Mouse (Mus musculus) embryonic facial prominence, embryonic 11.5 days (tissue): ENCODE measurements around the gene Cxadr. TPM values are rescaled to one million over a fixed set of nuclear protein-coding genes. Genes with fewer than 3 reads are reported as not detected.

ENCODE experiments used
- ATAC-seq: fragments of 200-750 bp; cut with Nextera tagmentation; replicated peaks from 2 replicates; pipeline ENCODE4 v1.8.0; 2017; ENCODE audit warnings: low read depth; ENCODE audit not compliant: insufficient number of reproducible peaks, low FRiP score, low TSS enrichment
- DNase-seq: peaks from one replicate; pipeline ENCODE4 v3.0.0-alpha.2; 2015; ENCODE audit warnings: low spot score
- H3K27ac ChIP-seq: fragments of 300-500 bp; sonication (generic); replicated peaks from 2 replicates; pipeline ENCODE4 v1.5.1; 2014; ENCODE audit warnings: mild to moderate bottlenecking, low read depth, low read length, control low read depth
- H3K27me3 ChIP-seq: fragments of 300-500 bp; sonication (generic); 2 replicates; pipeline ENCODE4 v1.6.1; 2014; ENCODE audit warnings: mild to moderate bottlenecking, low read length, moderate library complexity, mixed read lengths; ENCODE audit not compliant: control insufficient read depth, insufficient read depth
- H3K36me3 ChIP-seq: fragments of 300-500 bp; sonication (generic); replicated peaks from 2 replicates; pipeline ENCODE4 v1.6.1; 2014; ENCODE audit warnings: low read depth, mild to moderate bottlenecking, low read length, moderate library complexity, mixed read lengths; ENCODE audit not compliant: control insufficient read depth, insufficient read depth
- H3K4me1 ChIP-seq: fragments of 300-500 bp; sonication (generic); 2 replicates; pipeline ENCODE4 v1.6.1; 2014; ENCODE audit warnings: low read length, mixed read lengths; ENCODE audit not compliant: control insufficient read depth, insufficient read depth
- H3K4me2 ChIP-seq: fragments of 300-500 bp; sonication (generic); 2 replicates; pipeline ENCODE4 v1.6.1; 2014; ENCODE audit warnings: low read depth, mild to moderate bottlenecking, control low read depth, low read length, moderate library complexity
- H3K4me3 ChIP-seq: fragments of 300-500 bp; sonication (generic); 2 replicates; pipeline ENCODE4 v1.5.1; 2014; ENCODE audit warnings: low read depth, low read length, control low read depth
- H3K9ac ChIP-seq: fragments of 300-500 bp; sonication (generic); replicated peaks from 2 replicates; pipeline ENCODE4 v1.6.1; 2014; ENCODE audit warnings: mild to moderate bottlenecking, control low read depth, low read length
- H3K9me3 ChIP-seq: fragments of 300-500 bp; sonication (generic); replicated peaks from 2 replicates; pipeline ENCODE4 v1.6.1; 2016; ENCODE audit warnings: mild to moderate bottlenecking, low read length, inconsistent platforms, mixed read lengths; ENCODE audit not compliant: control insufficient read depth
- WGBS: fragments of 180-500 bp; shearing (Covaris S2); extraction: QIAGEN DNeasy Blood & Tissue Kit; methylation state at CpG from one replicate; pipeline ENCODE4 v1.1.7; 2014; 5-methylcytosine and 5-hydroxymethylcytosine counted together
- polyA plus RNA-seq: library from polyadenylated mRNA; unstranded; fragments of >200 nt; fragmentation: Nextera tagmentation; extraction: Ambion mirVana; gene quantifications from 2 replicates; pipeline ENCODE4 v1.2.1, GENCODE M21; 2014

Cxadr gene
- polyA plus RNA-seq, 1 experiment from 2014 or later = 38.7 TPM

DNA sequence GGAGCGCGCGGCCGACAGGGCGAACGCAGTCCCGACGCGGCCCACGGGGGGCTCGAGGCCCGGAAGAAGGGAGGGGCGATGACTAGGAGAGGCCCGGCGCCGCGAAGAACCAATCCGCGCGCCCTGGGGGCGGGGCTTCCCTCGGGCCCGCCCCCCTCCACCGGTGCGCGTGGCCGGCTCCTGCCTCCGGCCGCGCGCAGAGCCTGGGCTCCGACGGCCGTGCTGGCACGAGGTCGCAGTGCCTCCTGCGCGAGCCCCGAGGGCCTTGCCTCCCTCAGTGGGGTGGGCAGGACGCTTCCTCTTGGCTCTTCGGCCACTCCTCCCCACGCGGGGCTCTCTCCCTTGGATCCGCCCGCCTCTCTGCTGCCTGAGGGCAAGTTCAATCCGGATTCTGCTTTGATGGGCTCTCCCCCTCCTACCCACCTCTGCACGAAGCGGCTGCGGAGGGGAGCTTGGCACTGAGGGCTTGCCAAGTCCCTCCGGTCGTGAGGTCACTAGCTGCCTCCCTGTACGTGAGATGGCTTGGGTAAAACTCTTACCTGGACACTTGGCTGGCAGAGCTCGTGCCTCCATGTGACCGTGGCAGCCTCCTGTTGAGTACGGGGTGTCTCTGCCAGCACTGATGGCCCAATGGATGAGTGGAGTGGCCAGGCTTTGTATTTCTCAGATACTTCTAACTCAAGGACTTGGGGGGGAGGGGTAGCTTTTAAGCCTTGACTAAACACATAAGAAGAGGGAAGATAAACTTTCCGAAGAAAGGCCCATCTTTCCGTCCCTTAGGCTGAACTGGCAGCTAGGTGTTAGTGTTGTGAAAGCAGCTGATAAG lies 75.7 kb downstream of the Cxadr start, which contains the start of gene Btg3:
Gene Btg3 (minus strand): TSS at position 448 of the 826 bp plus-strand sequence.
- H3K4me3 ChIP-seq = peak within 1 kb of the TSS; percentile 88
- peak within 1 kb of the TSS; percentile 52; the same call in 1 of the 2 replicates for H3K27ac ChIP-seq
- WGBS = 2% methylated on average over 40 of the region's 57 CpGs
- H3K27me3 ChIP-seq = no peaks in the 10 kb centered on the region
- DNase-seq = peak; percentile 97
- no peaks in the 10 kb centered on the region for H3K36me3 ChIP-seq
- peak; percentile 96 for ATAC-seq
- no peaks in the 10 kb centered on the region for H3K9me3 ChIP-seq
- H3K4me2 ChIP-seq = peak within 1 kb of the TSS; percentile 74
- H3K4me1 ChIP-seq = no peaks in the 10 kb centered on the region
- H3K9ac ChIP-seq = peak within 1 kb of the TSS; percentile 94

DNA sequence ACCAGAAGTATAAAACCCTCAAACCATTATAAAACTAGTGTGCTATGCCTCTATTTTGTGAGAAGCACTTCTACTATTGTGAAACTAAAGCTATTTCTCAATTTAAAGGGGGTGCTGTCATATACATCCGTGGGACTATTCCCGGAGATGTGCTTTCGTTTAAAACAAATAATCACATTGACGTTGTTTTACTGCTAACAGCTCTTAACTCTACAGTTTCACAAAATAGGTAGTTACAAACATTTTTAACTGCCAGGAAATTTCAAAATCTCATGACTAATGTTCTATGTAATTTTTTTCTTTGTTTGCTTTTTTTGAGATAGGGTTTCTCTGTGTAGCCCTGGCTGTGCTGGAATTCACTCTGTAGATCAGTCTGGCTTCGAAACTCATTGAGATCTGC lies 77.2 kb downstream of the Cxadr start:
- no peak for DNase-seq
- no peaks in the 10 kb centered on the region for H3K36me3 ChIP-seq
- 88% methylated on average over 5 of the region's 5 CpGs for WGBS

DNA sequence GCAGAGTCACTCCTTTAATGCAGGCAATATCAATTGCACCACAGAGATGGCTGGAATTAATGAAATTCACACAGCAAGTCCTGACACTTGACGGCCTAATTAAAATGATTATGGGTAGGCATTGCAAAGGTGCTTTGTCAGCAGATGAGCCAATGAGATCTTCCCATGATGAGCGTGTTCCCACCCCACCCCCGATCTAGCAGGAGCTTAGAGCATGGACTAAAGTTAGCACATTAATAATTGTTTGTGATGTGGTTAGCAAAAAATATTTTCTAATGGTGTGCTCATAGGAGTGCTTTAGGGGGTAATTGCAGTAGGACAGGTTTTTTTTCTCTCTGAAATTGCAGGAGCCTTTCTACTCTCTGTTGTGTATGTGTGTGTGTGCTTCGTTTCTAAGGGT lies 87.8 kb downstream of the Cxadr start:
- ATAC-seq (no peak), DNase-seq (no peak)
- 78% methylated on average over 4 of the region's 4 CpGs for WGBS
- Histone ChIP-seq H3K36me3 (no peaks in the 10 kb centered on the region), H3K4me3 (no peak overlapping the region), H3K4me2 (no peak overlapping the region), H3K9ac (no peak overlapping the region), H3K4me1 (no peaks in the 10 kb centered on the region), H3K27ac (no peak overlapping the region), H3K9me3 (no peaks in the 10 kb centered on the region), H3K27me3 (no peaks in the 10 kb centered on the region)

More for the DNA sequence above, 77.2 kb downstream of the Cxadr start:
- Histone ChIP-seq H3K27ac (no peak overlapping the region), H3K4me1 (no peaks in the 10 kb centered on the region), H3K27me3 (no peaks in the 10 kb centered on the region), H3K4me2 (no peak overlapping the region), H3K9me3 (no peaks in the 10 kb centered on the region), H3K4me3 (no peak overlapping the region), H3K9ac (no peak overlapping the region)
- no peak for ATAC-seq

DNA sequence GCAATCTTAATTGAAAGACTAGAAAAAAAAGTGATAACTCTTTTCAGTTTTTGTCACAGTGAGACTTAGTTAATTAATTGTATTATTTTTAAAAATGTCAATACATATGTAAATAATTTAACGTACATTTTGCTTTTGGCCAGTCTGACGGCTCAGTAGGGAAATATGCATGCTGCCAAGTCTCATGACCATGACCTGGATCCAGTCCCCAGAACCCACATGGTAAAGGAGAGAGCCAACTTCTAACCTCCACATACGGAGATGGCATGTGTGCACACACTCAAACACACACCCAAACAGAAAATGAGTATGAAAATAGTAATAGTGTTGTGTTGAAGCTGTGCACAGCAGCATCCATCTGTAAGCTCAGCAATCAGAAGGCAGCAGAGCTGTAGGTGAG lies 88.7 kb downstream of the Cxadr start:
- Histone ChIP-seq H3K4me3 (no peak overlapping the region), H3K36me3 (no peaks in the 10 kb centered on the region), H3K4me1 (no peaks in the 10 kb centered on the region), H3K9me3 (no peaks in the 10 kb centered on the region), H3K4me2 (no peak overlapping the region), H3K27ac (no peak overlapping the region), H3K27me3 (no peaks in the 10 kb centered on the region), H3K9ac (no peak overlapping the region)
- ATAC-seq (no peak), DNase-seq (no peak)
- WGBS = 86% methylated on average over 3 of the region's 3 CpGs

DNA sequence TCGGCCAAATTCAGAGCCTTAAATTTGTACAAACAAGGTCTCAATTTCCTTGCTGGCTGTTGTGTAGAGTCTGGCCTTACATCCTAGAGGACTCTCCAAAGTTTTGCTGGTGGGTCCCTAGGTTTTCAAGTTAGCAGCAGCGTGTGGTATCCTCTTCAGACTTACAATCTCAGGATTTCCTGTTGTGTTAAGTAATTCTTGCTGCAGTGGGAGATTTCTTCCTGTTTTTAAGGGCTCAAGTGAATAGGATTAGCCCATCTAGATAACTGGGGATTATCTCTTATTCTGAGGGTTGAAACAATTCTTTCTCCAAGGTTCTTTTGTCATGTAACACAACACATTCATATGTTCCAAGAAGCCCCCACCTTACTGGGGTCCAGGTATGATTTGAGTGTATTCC lies 90.1 kb downstream of the Cxadr start:
- Histone ChIP-seq H3K36me3 (no peaks in the 10 kb centered on the region), H3K27me3 (no peaks in the 10 kb centered on the region), H3K9me3 (no peaks in the 10 kb centered on the region), H3K4me3 (no peak overlapping the region), H3K4me1 (no peaks in the 10 kb centered on the region), H3K4me2 (no peak overlapping the region), H3K9ac (no peak overlapping the region), H3K27ac (no peak overlapping the region)
- WGBS = 59% methylated on average over 2 of the region's 2 CpGs
- ATAC-seq (no peak), DNase-seq (no peak)

DNA sequence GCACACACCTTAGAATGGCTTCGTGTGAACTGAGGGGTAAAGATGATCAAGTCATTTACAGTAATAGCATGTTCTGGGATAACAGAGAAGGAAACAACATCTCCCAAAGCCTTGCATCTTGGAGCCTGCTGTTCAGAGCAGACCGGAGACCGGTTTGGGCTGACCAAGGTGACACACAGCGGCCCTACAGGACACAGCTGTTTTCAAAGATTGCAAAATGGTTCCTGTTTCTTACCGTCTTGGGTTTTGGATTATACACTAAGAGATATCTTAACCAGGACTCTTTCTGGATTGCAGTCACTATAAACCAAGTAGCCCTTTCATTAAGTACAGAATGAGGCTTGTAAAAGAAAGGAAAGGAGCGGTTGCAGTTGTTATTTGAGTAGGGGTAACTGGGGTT lies 97.4 kb downstream of the Cxadr start:
- Histone ChIP-seq H3K4me2 (no peak overlapping the region), H3K4me1 (no peaks in the 10 kb centered on the region), H3K9me3 (no peaks in the 10 kb centered on the region), H3K27me3 (no peaks in the 10 kb centered on the region), H3K36me3 (no peaks in the 10 kb centered on the region), H3K4me3 (no peak overlapping the region), H3K9ac (no peak overlapping the region), H3K27ac (no peak overlapping the region)
- ATAC-seq = no peak
- 87% methylated on average over 6 of the region's 6 CpGs for WGBS
- DNase-seq = no peak

DNA sequence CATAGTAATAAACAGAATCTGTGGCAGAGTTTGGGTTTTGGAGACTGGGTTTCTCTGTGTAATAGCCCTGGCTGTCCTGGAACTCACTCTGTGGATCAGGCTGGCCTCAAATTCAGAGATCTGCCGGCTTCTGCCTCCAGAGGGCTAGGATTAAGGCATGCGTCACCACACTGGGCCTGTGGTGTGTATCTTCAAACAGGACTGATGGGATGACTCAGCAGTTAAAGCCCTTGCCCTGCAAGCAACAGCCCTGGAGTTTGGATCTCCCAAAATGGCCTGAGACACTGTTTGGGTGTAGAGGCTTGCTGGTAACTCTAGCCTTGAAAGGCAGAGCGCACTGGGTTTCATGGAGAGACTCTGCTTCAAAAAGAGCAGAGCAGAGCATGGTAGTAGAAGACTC lies 98.1 kb downstream of the Cxadr start:
- H3K36me3 ChIP-seq = no peaks in the 10 kb centered on the region
- WGBS = 88% methylated on average over 3 of the region's 3 CpGs

DNA sequence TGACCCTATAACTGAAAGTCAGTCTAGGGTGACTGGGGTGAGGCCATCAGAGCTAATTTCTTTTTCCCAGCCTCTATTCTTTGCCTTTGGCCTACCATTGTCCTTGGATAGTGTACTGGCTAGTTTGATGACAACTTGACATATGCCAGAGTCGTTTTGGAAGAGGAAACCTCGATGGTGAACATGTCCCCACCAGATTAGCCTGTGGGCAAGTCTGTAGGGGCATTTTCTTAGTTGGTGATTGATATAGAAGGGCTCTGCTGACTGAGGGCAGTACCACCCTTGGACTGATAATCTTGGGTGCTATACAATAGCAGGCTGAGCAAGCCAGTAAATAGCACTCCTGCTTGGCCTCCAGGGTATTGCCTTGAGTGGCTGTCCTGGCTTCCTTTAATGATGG lies 101.0 kb downstream of the Cxadr start:
- no peak overlapping the region for H3K27ac ChIP-seq
- H3K36me3 ChIP-seq = no peaks in the 10 kb centered on the region
- no peak overlapping the region for H3K4me3 ChIP-seq
- H3K27me3 ChIP-seq = no peaks in the 10 kb centered on the region
- no peak for DNase-seq
- ATAC-seq = no peak
- no peaks in the 10 kb centered on the region for H3K4me1 ChIP-seq
- no peak overlapping the region for H3K4me2 ChIP-seq
- H3K9me3 ChIP-seq = no peaks in the 10 kb centered on the region
- WGBS = 60% methylated on average over 2 of the region's 2 CpGs
- no peak overlapping the region for H3K9ac ChIP-seq

More for the DNA sequence above, 98.1 kb downstream of the Cxadr start:
- ATAC-seq (no peak), DNase-seq (no peak)
- H3K27me3 ChIP-seq = no peaks in the 10 kb centered on the region
- H3K27ac ChIP-seq = no peak overlapping the region
- H3K4me2 ChIP-seq = no peak overlapping the region
- no peaks in the 10 kb centered on the region for H3K9me3 ChIP-seq
- H3K9ac ChIP-seq = no peak overlapping the region
- no peak overlapping the region for H3K4me3 ChIP-seq
- H3K4me1 ChIP-seq = no peaks in the 10 kb centered on the region
